Mouse (Mus musculus): Measurements from ENCODE around the gene Atp8b5. TPM values are rescaled to one million over a fixed set of nuclear protein-coding genes. Genes with fewer than 3 reads are reported as not detected.
A peak's percentile ranks its signal among the peaks of the same experiment; 100 is the strongest.

Gene Atp8b5
- polyA plus RNA-seq (2015; fragmentation: Nextera tagmentation; extraction: Ambion mirVana): 0.66 and 0.77 TPM in 2 replicates

DNA sequence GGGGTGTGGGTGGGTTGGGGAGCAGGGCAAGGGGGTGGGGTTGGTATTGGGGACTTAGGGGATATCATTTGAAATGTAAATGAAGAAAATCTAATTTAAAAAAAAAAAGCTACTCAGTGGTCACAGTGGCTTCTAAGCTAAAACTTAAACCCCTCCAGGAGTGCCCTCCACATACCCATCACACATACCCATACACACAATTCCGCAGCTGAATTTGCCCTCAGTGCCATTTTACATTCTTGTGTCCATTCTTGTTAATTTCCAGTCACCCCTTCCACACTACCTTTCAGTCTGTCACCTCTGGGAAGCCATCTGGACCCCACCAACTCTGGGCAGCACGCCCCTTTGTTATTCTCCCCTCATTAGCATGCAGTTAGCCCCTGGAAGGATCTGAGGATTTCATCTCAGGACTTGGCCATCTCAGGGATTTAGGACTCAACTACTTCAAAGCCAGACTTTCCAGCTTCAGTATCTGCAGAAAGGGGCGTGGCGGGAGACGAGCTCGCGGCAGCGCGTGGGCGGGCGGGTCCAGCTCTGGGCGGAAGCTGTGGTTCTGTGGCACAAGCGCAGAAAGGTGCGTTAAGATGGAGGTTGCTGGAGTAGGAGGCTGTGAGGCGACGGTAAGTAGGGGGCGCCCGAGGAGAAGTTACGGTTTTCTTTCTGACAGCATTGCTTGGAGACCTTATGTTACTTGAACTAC lies at the start of gene Atp8b5:
Gene Atp8b5, plus strand, starts transcription at position 537 of the 700 bp plus-strand sequence.
- no peaks in the 10 kb centered on the region for H3K27me3 ChIP-seq (ENCODE audit: insufficient read depth, low read length)
- H3K9ac ChIP-seq (replicated peaks; ENCODE audit: low read length): peak within 1 kb of the TSS; percentile 73

DNA sequence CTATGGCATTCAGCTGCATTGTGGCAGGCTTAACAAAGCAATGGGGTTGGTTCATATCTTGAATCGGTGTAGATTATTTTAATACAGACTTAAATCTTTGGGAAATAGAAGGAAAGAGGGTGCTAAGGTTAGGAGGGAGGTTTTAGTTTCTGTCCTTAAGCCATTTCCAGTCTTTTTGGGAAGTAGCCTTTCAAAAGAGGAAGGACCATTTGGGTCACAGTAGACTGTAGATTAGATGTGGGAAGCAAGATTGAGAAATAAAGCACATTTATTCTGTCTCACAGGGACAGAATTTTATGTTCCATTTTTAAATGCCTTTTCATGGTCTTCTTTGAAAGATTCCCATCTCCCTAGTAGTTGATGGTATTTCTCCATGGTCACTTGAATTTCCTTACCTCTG lies 49.0 kb upstream of the Atp8b5 start:
- Histone ChIP-seq H3K36me3 (ENCODE audit: insufficient read depth, low read length) (no peaks in the 10 kb centered on the region), H3K27ac (ENCODE audit: low read length) (no peak overlapping the region), H3K4me2 (replicated peaks; ENCODE audit: low read depth, low read length) (no peak overlapping the region), H3K9ac (replicated peaks; ENCODE audit: low read length) (no peak overlapping the region), H3K9me3 (ENCODE audit: low read length) (no peaks in the 10 kb centered on the region), H3K4me3 (ENCODE audit: low read length) (no peak overlapping the region), H3K4me1 (ENCODE audit: insufficient read depth, low read length) (no peaks in the 10 kb centered on the region), H3K27me3 (ENCODE audit: insufficient read depth, low read length) (no peaks in the 10 kb centered on the region)
- WGBS: 100% methylated on average over 1 of the region's 1 CpGs
- no peak for ATAC-seq (ENCODE audit: low FRiP score, low TSS enrichment)

More for the DNA sequence above, at the start of gene Atp8b5:
- H3K4me3 ChIP-seq (ENCODE audit: low read length): peak within 1 kb of the TSS; percentile 51
- ATAC-seq (ENCODE audit: low FRiP score, low TSS enrichment): peak; percentile 93
- peak within 1 kb of the TSS; percentile 77 for H3K4me2 ChIP-seq (replicated peaks; ENCODE audit: low read depth, low read length)
- H3K4me1 ChIP-seq (ENCODE audit: insufficient read depth, low read length): peaks cover 9% of the 10 kb centered on the region
- H3K36me3 ChIP-seq (ENCODE audit: insufficient read depth, low read length): no peaks in the 10 kb centered on the region
- WGBS: 2% methylated on average over 19 of the region's 19 CpGs
- no peaks in the 10 kb centered on the region for H3K9me3 ChIP-seq (ENCODE audit: low read length)
- no peak within 1 kb of the TSS for H3K27ac ChIP-seq (ENCODE audit: low read length)

DNA sequence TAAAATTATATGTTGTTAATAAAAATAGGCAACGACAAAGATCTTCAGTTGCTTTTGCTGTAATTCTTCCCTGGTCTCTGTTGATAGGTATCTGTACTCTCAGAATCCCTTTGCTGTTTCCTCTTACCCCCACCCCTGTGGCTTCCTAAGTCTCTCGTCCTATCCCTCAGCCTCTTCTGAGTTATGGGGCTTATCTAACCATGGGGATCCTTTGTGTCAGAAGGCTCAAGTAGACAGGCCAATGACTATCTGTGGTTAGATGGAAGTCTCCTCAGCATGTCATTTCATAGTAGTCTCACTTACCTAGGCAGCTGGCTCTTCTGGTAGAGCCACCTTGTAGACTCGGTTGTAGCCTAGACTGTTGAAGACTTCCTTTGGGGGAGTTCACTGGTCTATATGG lies 35.1 kb upstream of the Atp8b5 start:
- no peaks in the 10 kb centered on the region for H3K9me3 ChIP-seq (ENCODE audit: low read length)
- no peak for ATAC-seq (ENCODE audit: low FRiP score, low TSS enrichment)
- no peaks in the 10 kb centered on the region for H3K4me1 ChIP-seq (ENCODE audit: insufficient read depth, low read length)
- no peak overlapping the region for H3K27ac ChIP-seq (ENCODE audit: low read length)
- no peak overlapping the region for H3K9ac ChIP-seq (replicated peaks; ENCODE audit: low read length)
- H3K4me3 ChIP-seq (ENCODE audit: low read length): no peak overlapping the region
- WGBS: 86% methylated on average over 3 of the region's 3 CpGs
- no peaks in the 10 kb centered on the region for H3K36me3 ChIP-seq (ENCODE audit: insufficient read depth, low read length)
- no peak overlapping the region for H3K4me2 ChIP-seq (replicated peaks; ENCODE audit: low read depth, low read length)
- no peaks in the 10 kb centered on the region for H3K27me3 ChIP-seq (ENCODE audit: insufficient read depth, low read length)

DNA sequence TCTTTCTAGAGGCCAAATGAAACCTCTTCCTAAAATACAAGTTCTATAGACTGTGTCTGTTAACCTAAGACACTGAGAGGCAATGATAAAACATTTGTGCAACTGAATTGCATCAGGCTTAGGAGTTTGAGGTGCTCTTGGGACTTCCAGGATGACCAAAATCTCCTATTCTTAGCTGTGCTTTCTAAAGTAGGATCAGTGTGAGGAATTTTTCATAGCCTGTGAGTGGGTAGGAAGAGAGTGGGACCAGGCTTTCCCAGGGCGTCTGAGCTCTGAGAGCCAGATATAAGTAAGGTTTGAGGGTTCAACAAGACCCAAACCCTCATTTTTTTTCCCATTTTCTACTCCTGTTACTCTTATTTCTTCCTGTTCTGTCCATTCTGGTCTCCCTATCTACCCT lies 34.0 kb upstream of the Atp8b5 start:
- H3K9ac ChIP-seq (replicated peaks; ENCODE audit: low read length): no peak overlapping the region
- ATAC-seq (ENCODE audit: low FRiP score, low TSS enrichment): no peak
- 82% methylated on average over 1 of the region's 1 CpGs for WGBS

DNA sequence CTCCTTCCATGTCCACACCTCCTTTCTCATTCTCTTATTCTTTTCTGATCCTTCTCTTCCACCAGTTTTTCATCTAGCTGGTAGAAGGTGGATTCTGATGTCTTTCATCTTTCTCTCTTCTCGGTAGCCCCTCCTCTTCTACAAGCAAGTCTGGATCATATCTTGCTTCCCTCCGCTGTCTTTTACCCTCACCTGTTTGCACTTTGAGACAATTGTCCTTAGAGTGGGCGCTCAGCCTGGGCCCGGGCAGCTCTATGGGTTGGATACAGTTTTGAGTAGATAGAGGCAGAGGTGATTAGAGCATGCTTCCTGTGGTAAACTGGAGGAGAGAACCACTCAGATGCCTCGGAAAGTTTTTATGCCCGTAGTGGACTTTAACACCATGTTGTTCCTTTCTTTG lies 33.5 kb upstream of the Atp8b5 start:
- H3K27me3 ChIP-seq (ENCODE audit: insufficient read depth, low read length): no peaks in the 10 kb centered on the region
- H3K4me1 ChIP-seq (ENCODE audit: insufficient read depth, low read length): no peaks in the 10 kb centered on the region
- no peak overlapping the region for H3K9ac ChIP-seq (replicated peaks; ENCODE audit: low read length)
- no peak overlapping the region for H3K27ac ChIP-seq (ENCODE audit: low read length)
- no peaks in the 10 kb centered on the region for H3K9me3 ChIP-seq (ENCODE audit: low read length)
- no peak for ATAC-seq (ENCODE audit: low FRiP score, low TSS enrichment)
- H3K4me2 ChIP-seq (replicated peaks; ENCODE audit: low read depth, low read length): no peak overlapping the region
- H3K4me3 ChIP-seq (ENCODE audit: low read length): no peak overlapping the region
- no peaks in the 10 kb centered on the region for H3K36me3 ChIP-seq (ENCODE audit: insufficient read depth, low read length)
- WGBS: 88% methylated on average over 6 of the region's 6 CpGs

More for the DNA sequence above, 34.0 kb upstream of the Atp8b5 start:
- Histone ChIP-seq H3K27me3 (ENCODE audit: insufficient read depth, low read length) (no peaks in the 10 kb centered on the region), H3K4me1 (ENCODE audit: insufficient read depth, low read length) (no peaks in the 10 kb centered on the region), H3K36me3 (ENCODE audit: insufficient read depth, low read length) (no peaks in the 10 kb centered on the region), H3K4me3 (ENCODE audit: low read length) (no peak overlapping the region), H3K4me2 (replicated peaks; ENCODE audit: low read depth, low read length) (no peak overlapping the region), H3K9me3 (ENCODE audit: low read length) (no peaks in the 10 kb centered on the region), H3K27ac (ENCODE audit: low read length) (no peak overlapping the region)

DNA sequence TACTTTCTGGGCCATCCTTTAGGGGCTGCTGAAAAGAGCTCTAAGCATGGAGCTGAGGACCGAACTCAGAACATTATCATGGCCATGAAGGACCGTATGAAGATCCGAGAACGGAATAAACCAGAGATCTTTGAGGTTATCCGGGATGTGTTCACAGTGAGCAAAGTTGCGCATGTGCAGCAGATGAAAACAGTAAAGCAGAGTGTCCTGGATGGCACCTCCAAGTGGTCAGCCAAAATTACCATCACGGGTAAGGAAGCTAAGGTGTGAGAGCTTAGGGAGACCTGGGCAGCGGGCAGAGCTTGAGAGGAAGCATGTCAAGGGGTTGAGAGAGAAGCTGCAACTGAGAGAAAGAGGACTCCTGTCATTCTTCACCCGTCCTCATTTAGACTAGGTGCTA lies 30.1 kb upstream of the Atp8b5 start:
- no peak overlapping the region for H3K4me3 ChIP-seq (ENCODE audit: low read length)
- WGBS: 93% methylated on average over 9 of the region's 9 CpGs
- H3K27ac ChIP-seq (ENCODE audit: low read length): no peak overlapping the region
- no peaks in the 10 kb centered on the region for H3K4me1 ChIP-seq (ENCODE audit: insufficient read depth, low read length)
- no peaks in the 10 kb centered on the region for H3K27me3 ChIP-seq (ENCODE audit: insufficient read depth, low read length)
- ATAC-seq (ENCODE audit: low FRiP score, low TSS enrichment): no peak
- H3K4me2 ChIP-seq (replicated peaks; ENCODE audit: low read depth, low read length): no peak overlapping the region
- no peaks in the 10 kb centered on the region for H3K9me3 ChIP-seq (ENCODE audit: low read length)
- no peaks in the 10 kb centered on the region for H3K36me3 ChIP-seq (ENCODE audit: insufficient read depth, low read length)
- H3K9ac ChIP-seq (replicated peaks; ENCODE audit: low read length): no peak overlapping the region

DNA sequence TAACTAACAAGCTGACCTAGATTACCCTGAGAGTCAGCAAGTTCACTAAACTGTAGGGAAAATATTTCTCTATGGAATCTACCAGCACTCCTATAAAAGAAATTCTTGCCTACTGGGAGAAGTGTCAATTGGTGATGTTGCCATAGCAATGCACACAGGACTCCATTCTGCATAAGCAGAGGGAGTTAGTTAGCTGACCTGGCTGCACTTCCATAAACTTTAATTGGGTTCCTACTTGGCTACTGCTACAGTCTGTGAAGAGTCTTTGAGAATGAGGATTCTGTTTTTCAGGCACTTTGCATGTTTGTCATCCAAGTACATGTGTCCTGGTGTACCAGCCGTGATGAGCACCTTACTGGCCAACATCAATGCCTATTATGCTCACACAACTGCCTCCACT lies 26.2 kb upstream of the Atp8b5 start:
- Histone ChIP-seq H3K27me3 (ENCODE audit: insufficient read depth, low read length) (no peaks in the 10 kb centered on the region), H3K27ac (ENCODE audit: low read length) (no peak overlapping the region), H3K4me1 (ENCODE audit: insufficient read depth, low read length) (no peaks in the 10 kb centered on the region), H3K9ac (replicated peaks; ENCODE audit: low read length) (no peak overlapping the region), H3K9me3 (ENCODE audit: low read length) (no peaks in the 10 kb centered on the region), H3K4me2 (replicated peaks; ENCODE audit: low read depth, low read length) (no peak overlapping the region), H3K36me3 (ENCODE audit: insufficient read depth, low read length) (no peaks in the 10 kb centered on the region), H3K4me3 (ENCODE audit: low read length) (no peak overlapping the region)
- no peak for ATAC-seq (ENCODE audit: low FRiP score, low TSS enrichment)
- WGBS: 82% methylated on average over 1 of the region's 1 CpGs

DNA sequence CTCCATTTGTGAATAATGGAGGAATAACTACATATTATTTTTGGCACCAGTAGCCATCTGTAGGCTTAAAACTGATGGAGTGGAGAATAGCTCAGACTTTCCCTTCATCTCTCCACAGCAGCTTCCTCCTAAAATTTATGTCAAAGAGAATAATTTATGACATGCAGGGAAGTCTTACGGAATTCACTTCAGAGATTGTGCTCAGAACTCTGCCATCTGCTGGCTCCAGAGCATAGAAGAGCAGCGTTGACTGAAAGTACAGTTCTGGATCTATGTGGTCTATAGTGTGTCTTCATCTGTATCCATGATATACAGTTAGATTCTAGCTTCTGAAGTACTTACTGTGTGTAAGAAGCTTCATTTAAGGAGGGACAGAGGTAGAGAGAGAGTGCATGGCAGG lies 22.9 kb upstream of the Atp8b5 start:
- Histone ChIP-seq H3K4me2 (replicated peaks; ENCODE audit: low read depth, low read length) (no peak overlapping the region), H3K9me3 (ENCODE audit: low read length) (no peaks in the 10 kb centered on the region), H3K27ac (ENCODE audit: low read length) (no peak overlapping the region), H3K36me3 (ENCODE audit: insufficient read depth, low read length) (no peaks in the 10 kb centered on the region), H3K27me3 (ENCODE audit: insufficient read depth, low read length) (no peaks in the 10 kb centered on the region), H3K4me3 (ENCODE audit: low read length) (no peak overlapping the region), H3K9ac (replicated peaks; ENCODE audit: low read length) (no peak overlapping the region), H3K4me1 (ENCODE audit: insufficient read depth, low read length) (no peaks in the 10 kb centered on the region)
- ATAC-seq (ENCODE audit: low FRiP score, low TSS enrichment): no peak
- 31% methylated on average over 2 of the region's 2 CpGs for WGBS

DNA sequence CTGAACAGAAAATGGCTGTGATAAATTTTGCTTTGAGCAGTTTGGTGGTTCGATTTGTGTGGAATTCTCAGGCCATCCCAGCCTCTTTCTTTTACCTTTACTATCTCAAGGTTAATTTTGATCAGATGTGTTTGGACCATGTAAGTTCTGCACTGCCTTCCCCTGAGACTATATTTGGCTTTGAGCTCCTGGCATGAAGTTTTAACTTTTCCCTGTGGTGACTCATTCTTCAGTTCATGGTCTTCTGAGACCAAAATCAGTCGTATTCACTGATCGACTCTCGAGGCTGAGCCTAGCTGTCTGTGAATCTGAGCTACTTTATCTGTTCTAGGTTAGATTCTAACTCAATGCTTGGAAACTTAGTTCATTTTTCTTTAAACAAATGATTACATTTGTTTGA lies 21.2 kb upstream of the Atp8b5 start:
- no peaks in the 10 kb centered on the region for H3K9me3 ChIP-seq (ENCODE audit: low read length)
- no peaks in the 10 kb centered on the region for H3K36me3 ChIP-seq (ENCODE audit: insufficient read depth, low read length)
- H3K4me3 ChIP-seq (ENCODE audit: low read length): no peak overlapping the region
- WGBS: 88% methylated on average over 4 of the region's 4 CpGs
- no peak overlapping the region for H3K9ac ChIP-seq (replicated peaks; ENCODE audit: low read length)
- no peaks in the 10 kb centered on the region for H3K27me3 ChIP-seq (ENCODE audit: insufficient read depth, low read length)
- no peaks in the 10 kb centered on the region for H3K4me1 ChIP-seq (ENCODE audit: insufficient read depth, low read length)
- ATAC-seq (ENCODE audit: low FRiP score, low TSS enrichment): no peak
- H3K4me2 ChIP-seq (replicated peaks; ENCODE audit: low read depth, low read length): no peak overlapping the region
- no peak overlapping the region for H3K27ac ChIP-seq (ENCODE audit: low read length)

DNA sequence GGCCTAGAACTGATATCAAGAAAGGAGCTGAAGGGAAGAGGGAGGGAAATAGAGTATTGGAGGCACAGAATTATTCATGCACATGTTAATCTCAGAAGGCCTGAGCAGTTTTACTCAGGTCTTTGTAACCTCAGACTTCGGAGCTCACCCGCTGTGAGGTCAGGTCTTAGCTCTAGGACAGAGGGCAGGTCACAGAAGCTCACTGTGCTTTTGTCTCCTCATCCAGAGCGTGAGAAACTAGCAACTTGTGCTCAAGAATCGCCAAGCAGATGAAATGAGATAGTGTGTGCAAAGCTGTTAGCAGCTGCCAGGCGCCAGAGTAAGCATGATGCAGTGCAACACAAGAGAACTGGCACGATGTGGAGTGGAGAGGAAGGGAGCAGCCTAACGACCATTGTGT lies 18.9 kb upstream of the Atp8b5 start:
- WGBS: 77% methylated on average over 7 of the region's 7 CpGs
- Histone ChIP-seq H3K9ac (replicated peaks; ENCODE audit: low read length) (no peak overlapping the region), H3K4me3 (ENCODE audit: low read length) (no peak overlapping the region), H3K4me1 (ENCODE audit: insufficient read depth, low read length) (no peaks in the 10 kb centered on the region), H3K27me3 (ENCODE audit: insufficient read depth, low read length) (no peaks in the 10 kb centered on the region), H3K9me3 (ENCODE audit: low read length) (no peaks in the 10 kb centered on the region), H3K4me2 (replicated peaks; ENCODE audit: low read depth, low read length) (no peak overlapping the region), H3K36me3 (ENCODE audit: insufficient read depth, low read length) (no peaks in the 10 kb centered on the region), H3K27ac (ENCODE audit: low read length) (no peak overlapping the region)
- ATAC-seq (ENCODE audit: low FRiP score, low TSS enrichment): no peak

All from kidney, embryonic 16.5 days (tissue).